Comparison of ENCODE assay signal across 28 mouse cellular contexts in genomic region chr10:117592306-117593040, GRCm38 (mm10). TPM values are rescaled to one million over a fixed set of nuclear protein-coding genes. Genes with fewer than 3 reads are reported as not detected.
A peak's percentile ranks its signal among the peaks of the same experiment; 100 is the strongest.
DNase-seq lines count a peak whose midpoint lies in the region; ATAC-seq lines count a peak whose summit lies in the region.
"Had no signal": no experiment of that assay in that cellular context is flagged by ENCODE, and none has a peak within 500 bp of the region (broad histone marks: within the 10 kb centered on the region; RNA-seq: fewer than 3 reads in every experiment).

No protein-coding gene starts in this region.

- H3K4me3 ChIP-seq in lung, embryonic 16.5 days (ENCODE audit: low read length), result no peak overlapping the region
- no peak overlapping the region for H3K4me3 ChIP-seq in limb, embryonic 12.5 days (replicated peaks)
- H3K4me3 ChIP-seq: embryonic facial prominence, embryonic 13.5 days; embryonic facial prominence, embryonic 15.5 days; erythroblast, embryonic 14.5 days; forebrain, embryonic 10.5 days; forebrain, embryonic 12.5 days had no signal

- H3K27ac ChIP-seq in lung, embryonic 16.5 days (ENCODE audit: low read length), result no peak overlapping the region
- no peak overlapping the region for H3K27ac ChIP-seq in limb, embryonic 12.5 days
- H3K27ac ChIP-seq: embryonic facial prominence, embryonic 13.5 days; embryonic facial prominence, embryonic 15.5 days; forebrain, embryonic 10.5 days; forebrain, embryonic 12.5 days had no signal

- H3K4me1 ChIP-seq in lung, embryonic 16.5 days (replicated peaks; ENCODE audit: control insufficient read depth, insufficient read depth, low read length), result peaks cover 9% of the 10 kb centered on the region
- peaks cover 30% of the 10 kb centered on the region for H3K4me1 ChIP-seq in limb, embryonic 12.5 days (replicated peaks)
- H3K4me1 ChIP-seq: forebrain, embryonic 12.5 days had no signal

- 68% methylated on average over 7 of the region's 7 CpGs for WGBS in lung, embryonic 16.5 days
- 62% methylated on average over 7 of the region's 7 CpGs for WGBS in limb, embryonic 12.5 days

- no peaks in the 10 kb centered on the region for H3K36me3 ChIP-seq in lung, embryonic 16.5 days (ENCODE audit: control insufficient read depth, insufficient read depth, low read length)
- H3K36me3 ChIP-seq in limb, embryonic 12.5 days, result no peaks in the 10 kb centered on the region
- H3K36me3 ChIP-seq: embryonic facial prominence, embryonic 13.5 days; embryonic facial prominence, embryonic 15.5 days; forebrain, embryonic 10.5 days; forebrain, embryonic 12.5 days; G1E had no signal

- no peaks in the 10 kb centered on the region for H3K27me3 ChIP-seq in lung, embryonic 16.5 days (ENCODE audit: control insufficient read depth, insufficient read depth, low read depth, low read length)
- H3K27me3 ChIP-seq in limb, embryonic 12.5 days, result peaks cover 6% of the 10 kb centered on the region; the same call in 1 of the 2 replicates
- H3K27me3 ChIP-seq: CH12.LX; embryonic facial prominence, embryonic 13.5 days; embryonic facial prominence, embryonic 15.5 days; forebrain, embryonic 12.5 days had no signal

- H3K9ac ChIP-seq in lung, embryonic 16.5 days (ENCODE audit: low read length), result no peak overlapping the region
- H3K9ac ChIP-seq in limb, embryonic 12.5 days (replicated peaks), result no peak overlapping the region
- H3K9ac ChIP-seq: embryonic facial prominence, embryonic 13.5 days; embryonic facial prominence, embryonic 15.5 days; forebrain, embryonic 12.5 days had no signal

- DNase-seq in lung, postnatal 10 days, result no peak
- DNase-seq in 3T3-L1 (ENCODE audit: low read depth, low spot score) (peak; percentile 93), adipocyte (ENCODE audit: low spot score) (peak; percentile 94)
- no peak for DNase-seq in gastrocnemius, postnatal 25 days
- DNase-seq in gastrocnemius, postnatal 4 days (ENCODE audit: low spot score in 2 of 2), result no peak
- DNase-seq: adrenal gland, adult 2 months; adrenal gland, postnatal 10 days; adrenal gland, postnatal 25 days; cerebellum, adult 11 months; cerebellum, adult 18-20 months; cerebellum, adult 8-10 months; cerebellum, adult 9-11 months; cerebellum, postnatal 14 days; cerebellum, postnatal 36 days had no signal

- ATAC-seq in lung, embryonic 16.5 days (ENCODE audit: low read depth), result 0 out of 2 replicates have a peak, but pooled peaks have one; percentile 7
- ATAC-seq in limb, embryonic 12.5 days (ENCODE audit: insufficient number of reproducible peaks, insufficient read depth, low FRiP score, low TSS enrichment, low read depth), result no peak
- ATAC-seq: activated CD4-positive, CD25-positive, alpha-beta regulatory T cell, adult 4 months; CD4-positive, CD25-positive, alpha-beta regulatory T cell, adult 4 months; forebrain, embryonic 14.5 days; forebrain, embryonic 16.5 days; Patski had no signal

- no peaks in the 10 kb centered on the region for H3K9me3 ChIP-seq in lung, embryonic 16.5 days (ENCODE audit: control insufficient read depth, low read length)
- no peaks in the 10 kb centered on the region for H3K9me3 ChIP-seq in limb, embryonic 12.5 days
- H3K9me3 ChIP-seq: embryonic facial prominence, embryonic 13.5 days; embryonic facial prominence, embryonic 15.5 days; forebrain, embryonic 10.5 days; forebrain, embryonic 12.5 days; G1E had no signal

- H3K4me2 ChIP-seq in lung, embryonic 16.5 days (ENCODE audit: low read depth, low read length), result no peak overlapping the region; the same call in 1 of the 2 replicates
- peak overlapping the region; percentile 27; the same call in 1 of the 2 replicates for H3K4me2 ChIP-seq in limb, embryonic 12.5 days
- H3K4me2 ChIP-seq: embryonic facial prominence, embryonic 15.5 days; forebrain, embryonic 12.5 days had no signal

RNA-seq across cellular contexts. Expression of gene Cpm, which starts 36.8 kb away (rescaled TPM):
- 83.7 and 86.9 TPM in 2 replicates for polyA plus RNA-seq in lung, embryonic 16.5 days (2015; fragmentation: Nextera tagmentation; extraction: Ambion mirVana)
- 30.0 and 35.3 TPM in 2 replicates for polyA plus RNA-seq in limb, embryonic 12.5 days (2016; fragmentation: Nextera tagmentation; extraction: Ambion mirVana)
- 1 to 10 TPM; 2.3 to 2.4 TPM for total RNA-seq in gastrocnemius, postnatal 25 days (2021)
- total RNA-seq in gastrocnemius, postnatal 4 days (2021), result 10 to 100 TPM; 13.2 to 14.0 TPM
- polyA plus RNA-seq: erythroblast, embryonic 14.5 days; G1E had no signal

Comparison
In these comparisons a context has a peak if more than half of its experiments do, and no peak if none do; other contexts are left out.
1. RNA of gene Cpm, which starts 36.8 kb away (total RNA-seq): 13.2 to 14.0 TPM in gastrocnemius, postnatal 4 days; 2.3 to 2.4 TPM in gastrocnemius, postnatal 25 days; every median in the first group is over 4 times any median in the second.
2. DNase-seq: peak in 3T3-L1 (single experiment) and adipocyte (single experiment); none in lung, postnatal 10 days (single experiment), gastrocnemius, postnatal 25 days (single experiment) and gastrocnemius, postnatal 4 days (0 of 2).